8 mouse cellular contexts compared by ENCODE assay signal in genomic region chr10:67115666-67116091, GRCm38 (mm10). TPM values are rescaled to one million over a fixed set of nuclear protein-coding genes. Genes with fewer than 3 reads are reported as not detected.
DNase-seq lines count a peak whose midpoint lies in the region; ATAC-seq lines count a peak whose summit lies in the region.

No protein-coding gene starts in this region.

- H3K36me3 ChIP-seq in embryonic facial prominence, embryonic 15.5 days = no peaks in the 10 kb centered on the region

- no peak overlapping the region for H3K9ac ChIP-seq in embryonic facial prominence, embryonic 15.5 days

- no peak overlapping the region for H3K4me3 ChIP-seq in embryonic facial prominence, embryonic 15.5 days (replicated peaks)

- H3K4me2 ChIP-seq in embryonic facial prominence, embryonic 15.5 days (replicated peaks) = no peak overlapping the region

- DNase-seq in kidney, postnatal 10 days = peak; percentile 26
- no peak for DNase-seq in kidney, postnatal 4 days
- peak; percentile 56 to 61 for DNase-seq in heart, postnatal 36 days
- no peak for DNase-seq in left cerebral cortex, postnatal 36 days (ENCODE audit: low spot score in 2 of 2)
- DNase-seq in thymus, adult 18-20 months = no peak

- WGBS in embryonic facial prominence, embryonic 15.5 days = 12% methylated on average over 5 of the region's 5 CpGs

- intact Hi-C loops in heart, postnatal 36 days (cut with DNase I) = no loop called here
- intact Hi-C loops in left cerebral cortex, postnatal 36 days (cut with DNase I) = no loop called here

- no peaks in the 10 kb centered on the region for H3K9me3 ChIP-seq in embryonic facial prominence, embryonic 15.5 days (replicated peaks)

- peak overlapping the region; percentile 71 for H3K27ac ChIP-seq in embryonic facial prominence, embryonic 15.5 days (replicated peaks)

- peaks cover 48% of the 10 kb centered on the region for H3K4me1 ChIP-seq in embryonic facial prominence, embryonic 15.5 days

- peak; percentile 67 for ATAC-seq in embryonic facial prominence, embryonic 15.5 days (ENCODE audit: insufficient number of reproducible peaks, low FRiP score, low TSS enrichment, low read depth)
- ATAC-seq in megakaryocyte progenitor cell, adult 5-6 weeks (replicated peaks; ENCODE audit: poor library complexity) = peak; percentile 64
- ATAC-seq in erythroid progenitor cell, adult 5-6 weeks (replicated peaks; ENCODE audit: low FRiP score, poor library complexity, severe bottlenecking) = no peak

- H3K27me3 ChIP-seq in embryonic facial prominence, embryonic 15.5 days = no peaks in the 10 kb centered on the region

RNA-seq across cellular contexts. Expression of gene Reep3, which starts 18.9 kb away (rescaled TPM):
- 47.7 and 55.5 TPM in 2 replicates for polyA plus RNA-seq in embryonic facial prominence, embryonic 15.5 days (2015; fragmentation: Nextera tagmentation; extraction: Ambion mirVana)
- total RNA-seq in heart, postnatal 36 days (2021) = 10 to 100 TPM; 22.2 to 22.5 TPM
- 25.3 and 28.7 TPM in 2 replicates for total RNA-seq in megakaryocyte progenitor cell, adult 5-6 weeks (2015)
- total RNA-seq in megakaryocyte progenitor cell, adult 5-6 weeks (2017) = 12.1 and 12.2 TPM in 2 replicates
- total RNA-seq in left cerebral cortex, postnatal 36 days (2021) = 10 to 100 TPM; 18.4 to 19.7 TPM
- 9.7 and 23.9 TPM in 2 replicates for total RNA-seq in erythroid progenitor cell, adult 5-6 weeks (2015; ENCODE audit: low replicate concordance)
- 5.0 and 7.9 TPM in 2 replicates for total RNA-seq in erythroid progenitor cell, adult 5-6 weeks (2017; ENCODE audit: low replicate concordance)

RNA-seq across cellular contexts. Expression of gene Jmjd1c, which starts 19.8 kb away (rescaled TPM):
- 56.1 and 56.6 TPM in 2 replicates for polyA plus RNA-seq in embryonic facial prominence, embryonic 15.5 days (2015; fragmentation: Nextera tagmentation; extraction: Ambion mirVana)
- total RNA-seq in heart, postnatal 36 days (2021) = 10 to 100 TPM; 39.4 to 41.1 TPM
- total RNA-seq in megakaryocyte progenitor cell, adult 5-6 weeks (2015) = 82.6 and 124 TPM in 2 replicates
- 49.5 and 79.8 TPM in 2 replicates for total RNA-seq in megakaryocyte progenitor cell, adult 5-6 weeks (2017)
- 10 to 100 TPM; 71.2 to 96.3 TPM for total RNA-seq in left cerebral cortex, postnatal 36 days (2021)
- 33.5 and 37.1 TPM in 2 replicates for total RNA-seq in erythroid progenitor cell, adult 5-6 weeks (2015; ENCODE audit: low replicate concordance)
- 19.8 and 26.1 TPM in 2 replicates for total RNA-seq in erythroid progenitor cell, adult 5-6 weeks (2017; ENCODE audit: low replicate concordance)

Comparison
In these comparisons a context has a peak if more than half of its experiments do, and no peak if none do; other contexts are left out.
1. DNase-seq: peak in kidney, postnatal 10 days (single experiment) and heart, postnatal 36 days (2 of 2); none in kidney, postnatal 4 days (0 of 2), left cerebral cortex, postnatal 36 days (0 of 2) and thymus, adult 18-20 months (0 of 2).